13 mouse cellular contexts compared by ENCODE assay signal in genomic region chr14:58500014-58500413, GRCm38 (mm10).
DNase-seq lines count a peak whose midpoint lies in the region; ATAC-seq and TF ChIP-seq lines count a peak whose summit lies in the region.
"Had no signal": no experiment of that assay in that cellular context is flagged by ENCODE, and none has a peak within 500 bp of the region (broad histone marks: within the 10 kb centered on the region; RNA-seq: fewer than 3 reads in every experiment).

No protein-coding gene starts in this region.

- no peak for TF ChIP-seq EP300 in lung, postnatal 0 days (IDR thresholded peaks at IDR 0.05)

- no peak for ATAC-seq in forebrain, postnatal 0 days
- no peak for ATAC-seq in lung, postnatal 0 days
- 0 out of 2 replicates have a peak, but pooled peaks have one; percentile 38 for ATAC-seq in midbrain, embryonic 11.5 days (ENCODE audit: low FRiP score)

- WGBS in forebrain, embryonic 10.5 days, result 3% methylated on average over 2 of the region's 2 CpGs
- 2% methylated on average over 2 of the region's 2 CpGs for WGBS in forebrain, postnatal 0 days
- WGBS in lung, postnatal 0 days, result 42% methylated on average over 2 of the region's 2 CpGs
- 0% methylated on average over 2 of the region's 2 CpGs for WGBS in midbrain, embryonic 11.5 days

- H3K27ac ChIP-seq in forebrain, embryonic 10.5 days, result peak overlapping the region; percentile 51
- no peak overlapping the region for H3K27ac ChIP-seq in forebrain, postnatal 0 days (ENCODE audit: low read depth, low read length)
- H3K27ac ChIP-seq in lung, postnatal 0 days (ENCODE audit: low read length), result no peak overlapping the region
- no peak overlapping the region for H3K27ac ChIP-seq in midbrain, embryonic 11.5 days (ENCODE audit: low read depth, low read length)
- H3K27ac ChIP-seq: neural tube, embryonic 13.5 days had no signal

- no peak for TF ChIP-seq CTCF in forebrain, postnatal 0 days (IDR thresholded peaks at IDR 0.05; ENCODE audit: low read depth)
- no peak for TF ChIP-seq CTCF in lung, postnatal 0 days (IDR thresholded peaks at IDR 0.05)

- H3K4me1 ChIP-seq in forebrain, embryonic 10.5 days, result peaks cover 24% of the 10 kb centered on the region
- H3K4me1 ChIP-seq in forebrain, postnatal 0 days (ENCODE audit: insufficient read depth), result peaks cover 3% of the 10 kb centered on the region; the same call in 1 of the 2 replicates
- H3K4me1 ChIP-seq in lung, postnatal 0 days (ENCODE audit: insufficient read depth, low read depth, low read length), result no peaks in the 10 kb centered on the region
- H3K4me1 ChIP-seq in midbrain, embryonic 11.5 days (ENCODE audit: control insufficient read depth, insufficient read depth, low read length), result peaks cover 5% of the 10 kb centered on the region; the same call in 1 of the 2 replicates

- peaks cover 4% of the 10 kb centered on the region; the same call in 1 of the 2 replicates for H3K9me3 ChIP-seq in forebrain, embryonic 10.5 days
- no peaks in the 10 kb centered on the region for H3K9me3 ChIP-seq in forebrain, postnatal 0 days (ENCODE audit: low read length)
- no peaks in the 10 kb centered on the region for H3K9me3 ChIP-seq in lung, postnatal 0 days (ENCODE audit: low read length)
- H3K9me3 ChIP-seq in midbrain, embryonic 11.5 days (ENCODE audit: control insufficient read depth, low read length), result peaks cover 2% of the 10 kb centered on the region; the same call in 1 of the 2 replicates
- H3K9me3 ChIP-seq: neural tube, embryonic 13.5 days had no signal

- DNase-seq in forebrain, embryonic 10.5 days (ENCODE audit: extremely low spot score, low spot score), result peak; percentile 28
- no peak for DNase-seq in forebrain, postnatal 0 days
- DNase-seq in lung, postnatal 0 days (ENCODE audit: low spot score), result no peak
- no peak for DNase-seq in lung, postnatal 10 days
- DNase-seq in midbrain, embryonic 11.5 days (ENCODE audit: low spot score, missing footprints), result peak; percentile 84
- no peak for DNase-seq in spleen, adult 12 weeks (ENCODE audit: low spot score)
- DNase-seq in kidney, postnatal 10 days, result no peak
- DNase-seq in layer of hippocampus, postnatal 36 days, result no peak
- DNase-seq: gastrocnemius, postnatal 36 days; left cerebral cortex, postnatal 4 days; right cerebral cortex, postnatal 4 days; thymus, postnatal 14 days had no signal

- H3K4me3 ChIP-seq in forebrain, embryonic 10.5 days, result no peak overlapping the region; the same call in 1 of the 2 replicates
- no peak overlapping the region for H3K4me3 ChIP-seq in forebrain, postnatal 0 days (ENCODE audit: low read depth, low read length)
- no peak overlapping the region for H3K4me3 ChIP-seq in lung, postnatal 0 days (ENCODE audit: low read depth, low read length)
- H3K4me3 ChIP-seq in midbrain, embryonic 11.5 days (ENCODE audit: low read depth, low read length), result no peak overlapping the region
- H3K4me3 ChIP-seq: neural tube, embryonic 13.5 days had no signal

- no peak overlapping the region for H3K9ac ChIP-seq in forebrain, postnatal 0 days
- H3K9ac ChIP-seq in lung, postnatal 0 days (replicated peaks; ENCODE audit: low read depth), result no peak overlapping the region
- H3K9ac ChIP-seq in midbrain, embryonic 11.5 days (ENCODE audit: low read length), result no peak overlapping the region
- H3K9ac ChIP-seq: neural tube, embryonic 13.5 days had no signal

- peaks cover 10% of the 10 kb centered on the region for H3K27me3 ChIP-seq in forebrain, embryonic 10.5 days (ENCODE audit: poor library complexity, severe bottlenecking)
- H3K27me3 ChIP-seq in forebrain, postnatal 0 days (ENCODE audit: insufficient read depth, low read length), result no peaks in the 10 kb centered on the region
- H3K27me3 ChIP-seq in lung, postnatal 0 days (replicated peaks; ENCODE audit: insufficient read depth, low read length), result no peaks in the 10 kb centered on the region
- no peaks in the 10 kb centered on the region for H3K27me3 ChIP-seq in midbrain, embryonic 11.5 days (ENCODE audit: control insufficient read depth, insufficient read depth, low read length)
- H3K27me3 ChIP-seq: neural tube, embryonic 13.5 days had no signal

- no peak overlapping the region for H3K4me2 ChIP-seq in forebrain, postnatal 0 days (ENCODE audit: low read depth)
- H3K4me2 ChIP-seq in lung, postnatal 0 days (replicated peaks; ENCODE audit: low read depth, low read length), result 0 out of 2 replicates have a peak overlapping the region, but pooled peaks have one; percentile 17
- H3K4me2 ChIP-seq in midbrain, embryonic 11.5 days, result no peak overlapping the region
- H3K4me2 ChIP-seq: neural tube, embryonic 13.5 days had no signal

- H3K36me3 ChIP-seq in forebrain, embryonic 10.5 days (replicated peaks), result no peaks in the 10 kb centered on the region
- no peaks in the 10 kb centered on the region for H3K36me3 ChIP-seq in forebrain, postnatal 0 days (ENCODE audit: insufficient read depth)
- no peaks in the 10 kb centered on the region for H3K36me3 ChIP-seq in lung, postnatal 0 days (ENCODE audit: insufficient read depth, low read length)
- H3K36me3 ChIP-seq in midbrain, embryonic 11.5 days (ENCODE audit: control insufficient read depth, insufficient read depth, low read length), result no peaks in the 10 kb centered on the region
- H3K36me3 ChIP-seq: neural tube, embryonic 13.5 days had no signal

Comparison
In these comparisons a context has a peak if more than half of its experiments do, and no peak if none do; other contexts are left out.
1. DNase-seq: peak in forebrain, embryonic 10.5 days (single experiment) and midbrain, embryonic 11.5 days (single experiment); none in forebrain, postnatal 0 days (single experiment), lung, postnatal 0 days (single experiment), lung, postnatal 10 days (single experiment), spleen, adult 12 weeks (single experiment), kidney, postnatal 10 days (single experiment) and layer of hippocampus, postnatal 36 days (0 of 2).